Mouse (Mus musculus): Measurements from ENCODE around the gene Amh.

DNA sequence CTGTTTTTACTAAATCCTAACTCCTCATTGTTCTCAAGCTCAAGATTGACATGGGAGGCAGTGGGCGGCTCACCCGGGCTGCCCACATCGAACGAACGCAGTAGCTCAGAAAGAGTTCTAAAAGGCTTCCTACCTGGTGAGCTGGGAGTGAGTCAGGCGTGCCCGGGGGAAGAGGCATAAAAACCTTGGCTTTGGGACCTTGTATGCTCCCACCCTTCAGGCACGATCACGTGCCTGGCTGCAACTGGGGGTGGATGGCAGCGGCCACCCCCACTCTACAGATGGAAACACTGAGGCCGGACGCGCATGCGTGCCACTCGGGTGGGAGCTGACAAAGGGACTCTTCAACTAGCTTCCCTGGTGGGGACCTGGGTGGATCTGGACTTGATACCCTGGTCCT, 37.3 kb downstream of the Amh start:
- TF ChIP-seq CTCF (IDR thresholded peaks at IDR 0.05; ENCODE audit: borderline replicate concordance, insufficient read depth, low read length), result no peak
- no peak for TF ChIP-seq POLR2A (IDR thresholded peaks at IDR 0.05; ENCODE audit: low read depth, low read length)
